Comparison of ENCODE assay signal across 8 mouse cellular contexts in the genomic region with DNA sequence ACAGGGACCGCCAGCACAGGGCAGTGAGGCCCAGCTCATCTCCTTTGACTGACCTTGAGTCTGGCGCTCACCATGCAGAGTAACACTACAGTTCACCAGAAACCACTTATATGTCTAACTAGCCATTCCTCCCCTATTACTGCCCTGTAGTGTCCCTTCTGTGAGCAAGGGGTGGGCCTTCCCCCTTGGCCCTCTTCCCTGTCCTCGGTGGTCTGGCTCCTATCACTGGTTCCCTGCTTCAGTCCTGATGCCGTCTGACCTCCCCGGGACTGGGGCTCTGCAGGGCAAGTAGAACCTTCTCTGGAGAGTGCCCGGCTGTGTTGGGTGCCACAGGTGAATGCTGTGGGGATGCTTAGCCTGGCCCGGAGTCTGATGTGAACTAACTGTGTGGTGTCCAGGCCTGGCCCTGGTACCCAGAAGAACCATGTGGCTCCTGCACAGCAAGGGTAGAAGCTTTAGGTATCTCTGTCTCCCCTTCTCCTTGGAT. TPM values are rescaled to one million over a fixed set of nuclear protein-coding genes. Genes with fewer than 3 reads are reported as not detected.
DNase-seq lines count a peak whose midpoint lies in the region; ATAC-seq and TF ChIP-seq lines count a peak whose summit lies in the region.

No protein-coding gene starts in this region.

- 87% methylated on average over 7 of the region's 7 CpGs for WGBS in kidney, embryonic 14.5 days
- 87% methylated on average over 7 of the region's 7 CpGs for WGBS in embryonic facial prominence, embryonic 12.5 days
- 88% methylated on average over 7 of the region's 7 CpGs for WGBS in hindbrain, postnatal 0 days
- 92% methylated on average over 7 of the region's 7 CpGs for WGBS in midbrain, embryonic 15.5 days

- DNase-seq in kidney, adult 18-20 months, result no peak
- no peak for DNase-seq in hindbrain, postnatal 0 days (ENCODE audit: low spot score)
- DNase-seq in layer of hippocampus, adult 9-10 months (ENCODE audit: low spot score), result no peak
- no peak for DNase-seq in T-cell, adult 2 months (ENCODE audit: low spot score)
- DNase-seq in lung, adult 18-20 months, result no peak

- H3K27me3 ChIP-seq in kidney, embryonic 14.5 days (ENCODE audit: control insufficient read depth, insufficient read depth, low read length), result no peaks in the 10 kb centered on the region
- no peaks in the 10 kb centered on the region for H3K27me3 ChIP-seq in embryonic facial prominence, embryonic 12.5 days
- no peaks in the 10 kb centered on the region for H3K27me3 ChIP-seq in hindbrain, postnatal 0 days (ENCODE audit: insufficient read depth, low read length)
- H3K27me3 ChIP-seq in midbrain, embryonic 15.5 days (replicated peaks), result no peaks in the 10 kb centered on the region

- no peaks in the 10 kb centered on the region for H3K9me3 ChIP-seq in kidney, embryonic 14.5 days (ENCODE audit: control insufficient read depth, low read length)
- no peaks in the 10 kb centered on the region for H3K9me3 ChIP-seq in embryonic facial prominence, embryonic 12.5 days
- H3K9me3 ChIP-seq in hindbrain, postnatal 0 days (ENCODE audit: low read length), result no peaks in the 10 kb centered on the region
- no peaks in the 10 kb centered on the region for H3K9me3 ChIP-seq in midbrain, embryonic 15.5 days

- no peak for ATAC-seq in kidney, embryonic 14.5 days (ENCODE audit: low FRiP score, low TSS enrichment)
- ATAC-seq in embryonic facial prominence, embryonic 12.5 days (ENCODE audit: insufficient number of reproducible peaks, insufficient read depth, low FRiP score, low TSS enrichment), result no peak
- no peak for ATAC-seq in hindbrain, postnatal 0 days
- 0 out of 2 replicates have a peak, but pooled peaks have one; percentile 13 for ATAC-seq in midbrain, embryonic 15.5 days (replicated peaks)

- peak overlapping the region; percentile 70; the same call in 1 of the 2 replicates for H3K27ac ChIP-seq in kidney, embryonic 14.5 days (ENCODE audit: low read depth, low read length)
- peak overlapping the region; percentile 90 for H3K27ac ChIP-seq in embryonic facial prominence, embryonic 12.5 days
- H3K27ac ChIP-seq in hindbrain, postnatal 0 days, result peak overlapping the region; percentile 88
- peak overlapping the region; percentile 87 for H3K27ac ChIP-seq in midbrain, embryonic 15.5 days

- peaks cover 79% of the 10 kb centered on the region for H3K36me3 ChIP-seq in kidney, embryonic 14.5 days (ENCODE audit: control insufficient read depth, insufficient read depth, low read length)
- H3K36me3 ChIP-seq in embryonic facial prominence, embryonic 12.5 days, result peaks cover 77% of the 10 kb centered on the region
- peaks cover 54% of the 10 kb centered on the region for H3K36me3 ChIP-seq in hindbrain, postnatal 0 days (ENCODE audit: insufficient read depth, low read length)
- H3K36me3 ChIP-seq in midbrain, embryonic 15.5 days (replicated peaks), result peaks cover 43% of the 10 kb centered on the region

- no peak for TF ChIP-seq CTCF in hindbrain, postnatal 0 days (IDR thresholded peaks at IDR 0.05; ENCODE audit: low read depth)

- H3K4me1 ChIP-seq in kidney, embryonic 14.5 days (ENCODE audit: control insufficient read depth, insufficient read depth, low read length), result 0 out of 2 replicates have a peak, but pooled peaks cover 6% of the 10 kb centered on the region
- H3K4me1 ChIP-seq in embryonic facial prominence, embryonic 12.5 days, result peaks cover 17% of the 10 kb centered on the region
- peaks cover 9% of the 10 kb centered on the region; the same call in 1 of the 2 replicates for H3K4me1 ChIP-seq in hindbrain, postnatal 0 days (ENCODE audit: insufficient read depth, low read length)
- peaks cover 21% of the 10 kb centered on the region for H3K4me1 ChIP-seq in midbrain, embryonic 15.5 days

- H3K4me2 ChIP-seq in kidney, embryonic 14.5 days (replicated peaks; ENCODE audit: low read depth, low read length), result peak overlapping the region; percentile 84
- H3K4me2 ChIP-seq in embryonic facial prominence, embryonic 12.5 days (replicated peaks), result peak overlapping the region; percentile 75
- H3K4me2 ChIP-seq in hindbrain, postnatal 0 days (ENCODE audit: low read depth, low read length), result peak overlapping the region; percentile 81; the same call in 1 of the 2 replicates
- H3K4me2 ChIP-seq in midbrain, embryonic 15.5 days, result peak overlapping the region; percentile 90

- H3K4me3 ChIP-seq in kidney, embryonic 14.5 days (ENCODE audit: low read length), result peak overlapping the region; percentile 89; the same call in 1 of the 2 replicates
- H3K4me3 ChIP-seq in embryonic facial prominence, embryonic 12.5 days, result peak overlapping the region; percentile 87
- H3K4me3 ChIP-seq in hindbrain, postnatal 0 days (ENCODE audit: low read length), result peak overlapping the region; percentile 97; the same call in 1 of the 2 replicates
- peak overlapping the region; percentile 81 for H3K4me3 ChIP-seq in midbrain, embryonic 15.5 days

- peak overlapping the region; percentile 94; the same call in 1 of the 2 replicates for H3K9ac ChIP-seq in kidney, embryonic 14.5 days (ENCODE audit: low read depth, low read length)
- H3K9ac ChIP-seq in embryonic facial prominence, embryonic 12.5 days, result peak overlapping the region; percentile 80
- H3K9ac ChIP-seq in hindbrain, postnatal 0 days (replicated peaks; ENCODE audit: low read length), result peak overlapping the region; percentile 92
- peak overlapping the region; percentile 75; the same call in 1 of the 2 replicates for H3K9ac ChIP-seq in midbrain, embryonic 15.5 days

RNA-seq across cellular contexts. Expression of gene Mrpl12, which starts 0.9 kb away (rescaled TPM):
- polyA plus RNA-seq in kidney, embryonic 14.5 days (2014; fragmentation: Nextera tagmentation; extraction: Ambion mirVana), result 176 and 218 TPM in 2 replicates
- polyA plus RNA-seq in embryonic facial prominence, embryonic 12.5 days (2016; fragmentation: Nextera tagmentation; extraction: Ambion mirVana), result 126 and 128 TPM in 2 replicates
- total RNA-seq in hindbrain, postnatal 0 days (2014; rRNA removed), result 37.5 and 52.4 TPM in 2 replicates
- 147 and 155 TPM in 2 replicates for polyA plus RNA-seq in hindbrain, postnatal 0 days (2015; fragmentation: Nextera tagmentation; extraction: Ambion mirVana)
- 112 and 115 TPM in 2 replicates for polyA plus RNA-seq in midbrain, embryonic 15.5 days (2015; fragmentation: Nextera tagmentation; extraction: Ambion mirVana)

RNA-seq across cellular contexts. Expression of gene Slc25a10, which starts 8.1 kb away (rescaled TPM):
- 65.3 and 79.1 TPM in 2 replicates for polyA plus RNA-seq in kidney, embryonic 14.5 days (2014; fragmentation: Nextera tagmentation; extraction: Ambion mirVana)
- 52.6 and 57.4 TPM in 2 replicates for polyA plus RNA-seq in embryonic facial prominence, embryonic 12.5 days (2016; fragmentation: Nextera tagmentation; extraction: Ambion mirVana)
- total RNA-seq in hindbrain, postnatal 0 days (2014; rRNA removed), result 41.3 and 52.5 TPM in 2 replicates
- polyA plus RNA-seq in hindbrain, postnatal 0 days (2015; fragmentation: Nextera tagmentation; extraction: Ambion mirVana), result 28.0 and 28.8 TPM in 2 replicates
- 28.6 and 29.2 TPM in 2 replicates for polyA plus RNA-seq in midbrain, embryonic 15.5 days (2015; fragmentation: Nextera tagmentation; extraction: Ambion mirVana)

RNA-seq across cellular contexts. Expression of gene Arl16, which starts 16.1 kb away (rescaled TPM):
- polyA plus RNA-seq in kidney, embryonic 14.5 days (2014; fragmentation: Nextera tagmentation; extraction: Ambion mirVana), result 46.4 and 51.5 TPM in 2 replicates
- 62.9 and 64.2 TPM in 2 replicates for polyA plus RNA-seq in embryonic facial prominence, embryonic 12.5 days (2016; fragmentation: Nextera tagmentation; extraction: Ambion mirVana)
- 67.2 and 113 TPM in 2 replicates for total RNA-seq in hindbrain, postnatal 0 days (2014; rRNA removed)
- polyA plus RNA-seq in hindbrain, postnatal 0 days (2015; fragmentation: Nextera tagmentation; extraction: Ambion mirVana), result 71.2 and 73.0 TPM in 2 replicates
- polyA plus RNA-seq in midbrain, embryonic 15.5 days (2015; fragmentation: Nextera tagmentation; extraction: Ambion mirVana), result 63.0 and 64.1 TPM in 2 replicates

RNA-seq across cellular contexts. Expression of gene Ccdc137, which starts 25.6 kb away (rescaled TPM):
- polyA plus RNA-seq in kidney, embryonic 14.5 days (2014; fragmentation: Nextera tagmentation; extraction: Ambion mirVana), result 27.4 and 32.8 TPM in 2 replicates
- 41.8 and 42.2 TPM in 2 replicates for polyA plus RNA-seq in embryonic facial prominence, embryonic 12.5 days (2016; fragmentation: Nextera tagmentation; extraction: Ambion mirVana)
- total RNA-seq in hindbrain, postnatal 0 days (2014; rRNA removed), result 10.4 and 15.4 TPM in 2 replicates
- 17.3 and 18.7 TPM in 2 replicates for polyA plus RNA-seq in hindbrain, postnatal 0 days (2015; fragmentation: Nextera tagmentation; extraction: Ambion mirVana)
- 27.9 and 28.1 TPM in 2 replicates for polyA plus RNA-seq in midbrain, embryonic 15.5 days (2015; fragmentation: Nextera tagmentation; extraction: Ambion mirVana)

RNA-seq across cellular contexts. Expression of gene Oxld1, which starts 25.6 kb away (rescaled TPM):
- polyA plus RNA-seq in kidney, embryonic 14.5 days (2014; fragmentation: Nextera tagmentation; extraction: Ambion mirVana), result 14.8 and 18.2 TPM in 2 replicates
- 11.2 and 12.0 TPM in 2 replicates for polyA plus RNA-seq in embryonic facial prominence, embryonic 12.5 days (2016; fragmentation: Nextera tagmentation; extraction: Ambion mirVana)
- 11.7 and 11.9 TPM in 2 replicates for total RNA-seq in hindbrain, postnatal 0 days (2014; rRNA removed)
- 13.3 and 13.6 TPM in 2 replicates for polyA plus RNA-seq in hindbrain, postnatal 0 days (2015; fragmentation: Nextera tagmentation; extraction: Ambion mirVana)
- polyA plus RNA-seq in midbrain, embryonic 15.5 days (2015; fragmentation: Nextera tagmentation; extraction: Ambion mirVana), result 9.8 and 11.4 TPM in 2 replicates
